Mouse (Mus musculus): ENCODE measurements around the gene Arrb2.

GRCm38 (mm10) chr11:70403598-70403997 is 28.8 kb upstream of the Arrb2 start:
- TF ChIP-seq POLR2A (IDR thresholded peaks at IDR 0.05; ENCODE audit: low read depth, low read length) (no peak), CTCF (IDR thresholded peaks at IDR 0.05; ENCODE audit: borderline replicate concordance, insufficient read depth, low read length) (no peak)
